Mouse (Mus musculus) layer of hippocampus, postnatal 36 days (tissue): Measurements from ENCODE around the gene Prr12. TPM values are rescaled to one million over a fixed set of nuclear protein-coding genes. Genes with fewer than 3 reads are reported as not detected.
A peak's percentile ranks its signal among the peaks of the same experiment; 100 is the strongest.

Source experiments
- DNase-seq, 2 experiments: peaks; one replicate each; pipeline ENCODE4 v3.0.0; 2022
- total RNA-seq, 2 experiments: library from RNA; stranded (reverse); gene quantifications; 2 replicates each; pipeline ENCODE4 v1.2.3; 2021

Gene Prr12
- total RNA-seq, 2 experiments from 2014 or later, result 74.3 to 75.3 TPM

DNA sequence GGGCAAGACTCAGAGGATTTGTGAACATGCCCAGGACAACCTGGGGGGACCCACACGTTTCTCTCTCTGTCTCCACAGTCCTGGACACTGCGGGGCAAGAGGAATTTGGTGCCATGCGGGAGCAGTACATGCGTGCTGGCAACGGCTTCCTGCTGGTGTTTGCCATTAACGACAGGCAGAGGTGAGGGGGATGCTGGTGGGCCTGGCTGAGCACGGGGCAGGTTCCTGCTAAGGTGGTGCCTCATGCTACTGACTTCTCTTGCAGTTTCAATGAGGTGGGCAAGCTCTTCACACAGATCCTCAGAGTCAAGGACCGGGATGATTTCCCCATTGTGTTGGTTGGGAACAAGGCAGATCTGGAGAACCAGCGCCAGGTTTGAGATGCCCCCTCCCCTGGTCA is 32.5 kb downstream of the Prr12 start:
- DNase-seq, result no peak

DNA sequence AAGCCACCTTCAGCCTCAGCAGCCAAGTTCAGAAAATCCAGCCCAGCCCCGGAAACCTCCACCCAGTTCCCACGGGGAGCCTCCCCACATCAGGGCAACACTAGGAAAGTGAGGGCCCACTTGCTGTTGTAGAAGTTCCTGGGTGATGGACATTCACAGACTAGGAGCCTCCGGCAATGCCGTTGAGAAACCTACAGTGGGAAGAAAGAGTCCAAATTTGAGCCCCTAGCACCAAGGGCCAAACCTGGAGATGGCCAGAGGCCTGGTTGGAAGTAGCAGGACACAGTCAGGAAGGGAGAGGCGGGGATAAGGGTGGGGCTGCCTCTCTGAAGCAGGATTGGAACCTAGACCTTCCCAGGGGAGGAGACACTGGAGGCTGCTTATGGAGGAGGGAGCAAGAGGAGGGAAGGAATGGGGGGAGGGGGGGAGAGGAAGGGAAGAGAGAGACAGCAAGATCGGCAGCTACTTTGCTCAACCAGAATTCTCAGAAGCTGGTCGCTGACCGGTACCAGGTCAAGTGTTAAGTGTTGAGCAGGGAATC is 33.6 kb downstream of the Prr12 start:
- no peak for DNase-seq

DNA sequence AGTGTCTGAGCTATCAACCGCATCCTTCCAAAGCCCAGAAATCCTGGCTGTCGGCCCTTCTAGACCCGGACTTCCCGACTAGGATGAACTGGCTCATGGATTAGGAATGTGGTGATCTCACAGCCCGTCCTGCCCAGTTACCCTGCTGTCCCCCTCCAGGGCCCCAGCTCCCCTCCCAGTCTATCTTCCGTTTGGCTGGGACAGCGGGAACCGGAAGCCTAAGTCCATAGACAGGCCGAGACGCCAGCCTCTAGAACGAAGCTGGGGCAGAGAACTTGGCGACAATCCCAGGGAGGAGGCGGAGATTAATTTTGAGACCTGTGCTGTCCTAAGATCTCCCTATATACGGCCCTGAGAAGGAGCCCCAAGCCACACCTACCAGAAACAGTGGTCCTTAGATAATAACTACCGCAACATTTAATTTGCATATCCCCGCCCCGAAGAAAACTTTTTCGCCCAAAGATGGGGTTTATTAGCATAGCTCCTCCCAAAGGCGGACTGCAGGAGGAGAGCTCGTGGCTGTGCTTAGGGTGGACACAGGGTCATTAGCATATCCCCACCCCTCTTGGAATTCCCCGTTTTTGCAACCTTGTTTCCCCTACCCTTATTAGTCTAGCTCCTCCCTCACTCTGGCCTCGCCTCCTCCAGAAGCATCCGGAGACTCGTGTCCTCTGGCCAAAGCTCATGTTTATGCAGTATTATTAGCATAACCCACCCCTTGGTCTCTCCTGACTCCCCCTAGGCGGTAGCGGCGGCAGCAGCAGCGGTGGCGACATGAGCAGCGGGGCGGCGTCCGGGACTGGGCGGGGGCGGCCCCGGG is 35.2 kb downstream of the Prr12 start, which contains the start of gene Rras:
Rras (plus strand) TSS at position 720 of the 820 bp plus-strand sequence.
- peak; percentile 80 to 82 for DNase-seq

DNA sequence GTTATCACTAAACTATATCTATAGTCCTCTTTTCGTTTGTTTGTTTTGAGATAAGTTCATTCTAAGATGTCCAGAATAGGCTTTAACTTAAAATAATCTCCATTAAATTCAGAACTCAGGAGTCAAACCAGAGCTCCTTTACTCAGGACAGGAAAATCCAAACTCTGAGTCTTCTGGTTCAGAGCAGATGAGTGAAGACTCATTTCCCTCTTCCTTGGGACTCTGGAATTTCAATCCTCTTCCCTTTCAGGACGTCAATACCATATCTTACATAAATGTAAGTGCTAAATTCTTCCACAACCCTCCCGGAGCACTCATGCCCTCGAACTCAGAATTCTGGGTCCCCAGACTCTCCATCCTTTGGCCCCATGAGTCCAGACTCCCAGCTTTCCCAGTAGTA is 35.9 kb downstream of the Prr12 start:
- DNase-seq, result no peak

DNA sequence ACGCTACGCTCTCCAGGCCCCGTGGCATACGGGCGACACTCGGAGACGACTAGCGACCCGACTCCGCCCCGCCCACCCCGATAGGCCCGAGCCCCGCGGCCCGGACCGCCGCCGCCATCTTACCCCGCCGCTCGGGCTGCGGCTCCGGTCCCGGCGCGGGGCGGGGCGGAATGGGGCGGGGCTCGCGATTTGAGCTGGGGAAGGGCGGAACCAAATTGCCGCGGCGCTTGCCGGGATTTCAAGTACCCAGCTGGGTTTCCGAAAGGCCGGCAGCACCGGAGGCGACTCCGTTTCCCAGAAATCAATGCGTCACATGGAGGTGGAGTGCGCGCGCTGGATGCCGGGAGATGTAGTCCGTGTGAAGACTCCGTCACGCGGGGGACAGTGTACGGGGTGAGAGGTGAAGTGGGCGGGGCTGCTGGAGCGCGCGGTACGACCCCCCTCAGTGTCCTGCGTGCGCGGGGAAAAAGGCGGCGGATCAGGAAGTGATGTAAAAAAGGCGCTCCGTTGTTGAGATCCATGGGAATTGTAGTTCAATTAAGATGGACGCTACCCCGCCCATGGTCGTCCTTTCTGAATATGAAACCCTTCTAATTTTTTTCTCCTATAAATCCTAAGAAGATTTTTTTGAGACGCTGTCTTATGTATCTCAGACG is 36.6 kb downstream of the Prr12 start, which contains the start of gene Scaf1:
Scaf1 (minus strand) TSS at position 407 of the 656 bp plus-strand sequence.
- peak; percentile 99 to 100 for DNase-seq

DNA sequence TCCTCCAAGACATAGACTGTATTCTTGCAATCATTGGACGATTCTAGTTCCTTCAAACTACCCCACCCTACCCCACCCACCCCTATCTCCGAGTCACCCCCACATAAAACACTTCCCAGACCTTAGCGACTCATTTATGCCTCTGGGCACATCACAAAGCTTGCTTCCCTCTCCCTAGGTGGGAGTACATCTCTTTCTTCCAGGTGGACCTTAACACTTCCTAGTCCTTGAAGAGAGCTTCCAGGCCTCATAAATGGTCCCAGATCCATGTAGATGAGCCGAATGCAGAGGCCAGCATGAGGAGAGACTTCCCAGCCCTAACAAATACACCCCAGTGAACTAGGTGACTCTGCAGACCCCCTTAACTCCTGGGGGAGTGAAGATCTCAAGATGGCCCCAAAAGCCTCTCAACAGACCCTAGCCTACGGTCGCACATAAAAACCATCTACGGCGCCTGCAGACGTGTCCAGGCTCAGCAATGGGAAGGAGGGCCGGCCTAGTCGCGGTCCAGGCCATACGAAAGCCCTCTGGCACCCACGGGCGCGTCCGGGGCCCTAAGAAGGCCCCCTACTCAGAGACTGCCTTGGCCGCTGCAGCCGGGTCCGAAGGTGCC is 37.2 kb downstream of the Prr12 start:
- no peak for DNase-seq

DNA sequence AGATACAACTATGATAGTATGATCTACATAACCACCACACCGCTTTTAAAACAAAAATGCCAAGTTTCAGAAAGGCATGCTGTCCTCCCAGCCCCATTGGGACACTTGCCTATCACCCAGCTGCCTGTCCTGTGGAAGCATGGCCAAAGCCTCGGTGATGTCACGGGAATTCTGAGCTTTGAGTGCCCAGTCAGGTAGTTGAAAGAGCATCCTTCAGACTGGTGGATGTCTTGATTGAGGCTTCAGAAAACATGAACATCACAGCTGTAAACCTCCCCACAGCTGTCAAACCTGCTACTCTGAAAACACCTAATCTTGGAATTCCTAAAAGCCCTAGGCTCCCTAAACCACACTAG is 38.6 kb downstream of the Prr12 start:
- no peak for DNase-seq

DNA sequence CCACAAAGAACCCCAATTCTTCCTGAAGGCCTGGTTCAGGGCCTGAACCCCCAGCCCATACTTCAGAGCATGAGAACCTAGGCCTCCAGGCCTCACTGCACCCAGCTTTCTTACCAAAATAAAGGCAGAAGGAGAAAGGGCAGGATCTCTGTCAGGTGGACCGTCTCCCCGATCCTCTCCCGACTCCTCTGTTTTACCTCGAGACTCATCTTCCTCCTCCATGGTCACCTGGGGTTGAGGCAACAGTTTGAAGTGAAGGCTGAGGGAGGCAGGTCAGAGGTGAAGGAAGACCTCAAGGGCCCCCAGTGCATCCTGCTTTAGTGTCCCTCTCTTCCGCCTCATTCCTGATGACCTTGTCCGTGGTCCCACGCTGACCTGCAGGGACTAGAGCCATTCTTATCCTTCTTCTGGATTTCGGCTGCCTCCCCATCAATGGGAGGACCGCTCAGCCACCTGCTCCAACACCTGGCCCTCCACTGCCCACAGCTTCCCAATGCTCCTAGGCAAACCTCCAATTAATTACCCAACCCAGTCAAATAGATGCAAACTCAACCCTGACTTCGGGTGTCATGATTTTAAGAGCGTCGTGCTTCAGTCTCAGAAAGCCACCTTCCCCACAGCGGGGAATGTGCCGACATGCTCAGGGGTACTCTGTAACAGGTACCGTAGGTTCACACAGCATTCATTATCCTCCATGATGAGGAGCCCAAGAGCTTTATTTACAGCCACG is 39.1 kb downstream of the Prr12 start:
- DNase-seq, result no peak

DNA sequence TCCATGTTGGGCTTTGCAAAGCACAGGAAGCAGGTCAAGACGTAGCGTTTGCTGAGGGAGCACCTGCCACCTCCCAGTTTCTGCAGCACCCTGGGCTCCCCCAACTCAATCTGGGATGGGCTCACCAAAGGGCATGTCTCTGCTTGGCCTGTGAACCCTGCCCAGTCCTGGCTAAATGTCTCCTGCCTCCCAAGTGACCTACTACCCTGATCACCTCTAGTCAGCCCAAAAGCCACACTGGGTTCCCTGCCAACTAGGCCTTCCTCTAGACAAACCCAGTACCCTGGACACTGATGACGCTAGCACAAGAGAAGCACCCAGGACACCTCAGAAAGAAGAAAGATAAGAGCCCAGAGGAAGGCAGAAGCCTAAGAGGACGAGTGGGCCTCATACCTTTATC is 39.9 kb downstream of the Prr12 start:
- DNase-seq, result no peak

DNA sequence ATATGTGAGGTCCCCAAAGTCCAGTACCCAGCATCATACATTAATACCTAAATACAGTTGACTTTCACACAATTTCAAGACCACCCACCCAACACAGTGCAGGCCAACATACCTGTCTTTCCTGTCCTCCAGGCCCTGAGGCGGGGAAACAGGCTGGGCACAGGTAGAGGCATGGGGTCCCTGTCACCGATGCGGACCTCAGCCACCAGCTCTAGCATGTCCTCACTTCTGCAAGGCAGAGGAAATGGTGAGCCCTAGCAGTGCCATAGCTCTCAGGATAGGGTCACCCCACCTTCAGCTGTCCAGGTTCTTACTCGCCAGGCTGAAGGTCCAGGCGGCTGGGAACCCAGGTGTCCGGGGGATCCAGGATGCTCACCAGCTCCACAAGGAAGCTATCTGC is 40.7 kb downstream of the Prr12 start:
- no peak for DNase-seq

DNA sequence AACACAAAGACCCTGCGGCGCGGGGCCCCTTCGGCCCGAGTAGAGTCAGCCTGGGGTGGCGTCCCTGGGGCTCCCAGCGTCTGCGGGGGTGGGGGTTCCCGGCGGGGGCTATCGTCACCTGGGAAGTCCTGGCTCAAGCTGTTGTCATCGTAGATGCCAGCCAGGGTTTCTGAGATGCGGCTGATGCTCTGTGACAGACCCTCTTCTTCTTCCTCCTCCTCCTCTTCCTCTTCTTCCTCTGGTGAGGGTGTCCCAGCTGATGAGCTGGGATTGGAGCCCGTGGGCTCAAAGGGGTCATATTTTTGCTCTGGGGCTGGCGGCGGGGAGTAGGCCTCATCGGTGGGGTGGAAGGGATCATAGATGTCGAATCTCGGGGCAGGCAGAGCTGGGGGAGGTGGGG is 44.3 kb downstream of the Prr12 start:
- DNase-seq, result no peak

DNA sequence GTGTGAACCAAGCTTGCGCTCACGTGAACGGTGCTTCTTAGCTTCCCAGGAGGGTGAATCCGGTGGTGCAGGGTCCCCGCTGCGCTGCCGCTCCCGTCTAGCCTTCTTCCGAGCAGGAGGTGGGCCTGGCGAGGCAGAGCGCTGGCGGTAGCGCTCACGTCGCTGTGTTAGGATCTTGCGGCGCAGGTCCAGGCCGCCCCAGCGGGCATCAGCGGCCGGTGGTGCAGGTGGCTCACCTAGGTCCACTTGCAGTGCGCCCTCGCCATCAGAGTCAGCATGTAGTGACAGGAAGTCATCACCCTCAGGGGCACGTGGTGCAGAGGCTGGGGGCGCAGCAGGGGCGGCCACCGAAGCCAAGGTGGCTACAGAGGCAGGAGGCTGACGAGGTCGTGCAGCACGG is 44.8 kb downstream of the Prr12 start:
- no peak for DNase-seq

DNA sequence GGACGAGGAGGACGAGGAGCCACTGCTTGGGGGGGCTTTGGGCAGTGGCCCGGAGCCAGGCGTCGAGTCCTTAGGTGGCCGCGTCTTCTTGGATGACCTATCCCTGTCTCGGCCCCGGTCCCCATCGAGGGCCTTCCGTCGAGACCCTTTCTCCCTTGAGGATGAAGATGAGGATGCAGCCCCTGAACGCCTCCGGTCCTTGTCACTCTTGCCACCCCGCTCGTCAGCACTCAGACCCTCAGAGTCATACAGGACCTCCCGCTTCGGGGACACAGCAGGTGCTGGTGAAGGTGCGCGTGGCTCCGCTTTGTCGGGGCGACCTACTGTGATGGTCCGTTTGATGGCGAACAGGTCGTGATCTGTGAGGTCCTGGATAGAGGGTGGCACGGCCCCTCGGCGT is 45.5 kb downstream of the Prr12 start:
- no peak for DNase-seq

DNA sequence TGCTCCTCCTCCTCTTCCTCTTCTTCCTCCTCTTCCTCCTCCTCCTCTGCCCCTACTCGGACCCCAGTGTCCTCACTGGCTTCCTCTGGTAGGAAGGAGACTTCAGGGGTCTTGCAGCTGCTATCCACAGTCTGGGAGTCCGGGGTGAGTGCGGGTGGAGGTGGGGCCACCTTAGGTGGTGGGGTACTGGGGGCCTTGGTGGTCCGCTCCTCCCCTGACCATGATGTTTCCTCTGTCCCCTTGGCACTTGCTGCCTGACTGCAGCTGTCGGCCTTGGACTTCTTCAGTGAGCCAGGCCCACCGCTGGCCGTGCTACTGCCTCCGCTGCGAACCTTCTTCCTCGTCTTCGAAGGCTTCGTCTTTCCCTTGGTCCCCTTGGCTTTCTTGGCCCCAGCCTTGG is 46.2 kb downstream of the Prr12 start:
- no peak for DNase-seq

DNA sequence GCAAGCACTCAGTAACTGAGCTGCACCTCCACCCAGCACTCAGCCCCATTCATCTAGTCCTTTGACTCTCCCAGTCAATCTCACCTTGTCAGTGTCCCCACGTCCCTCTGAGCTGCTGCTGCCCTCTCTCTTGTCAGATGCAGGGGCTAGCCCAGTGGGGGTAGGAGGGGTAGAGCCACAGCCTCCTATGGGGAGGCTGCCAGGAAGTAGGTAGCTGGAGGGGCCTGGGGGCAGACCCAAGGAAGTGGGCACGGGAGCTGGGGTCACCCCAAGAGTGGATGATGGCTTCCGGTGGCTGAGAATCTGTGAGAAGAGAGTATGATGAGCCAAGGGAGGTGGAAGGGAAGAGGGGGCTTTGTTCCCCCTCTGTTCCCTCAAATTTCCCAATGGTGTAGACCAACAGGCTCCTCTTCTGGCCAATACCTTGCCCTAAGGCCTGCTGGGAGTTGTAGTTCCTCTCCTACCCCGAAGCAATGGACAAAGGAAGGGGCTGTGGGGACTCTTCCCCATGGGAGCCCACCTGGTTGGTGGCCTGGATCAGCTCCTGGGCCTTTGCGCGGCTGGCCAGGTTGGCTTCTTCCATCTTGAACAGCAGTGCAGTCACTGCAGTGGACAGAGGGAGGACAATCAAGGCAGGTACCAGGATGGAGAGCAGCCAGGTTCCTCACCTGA is 47.2 kb downstream of the Prr12 start:
- no peak for DNase-seq

DNA sequence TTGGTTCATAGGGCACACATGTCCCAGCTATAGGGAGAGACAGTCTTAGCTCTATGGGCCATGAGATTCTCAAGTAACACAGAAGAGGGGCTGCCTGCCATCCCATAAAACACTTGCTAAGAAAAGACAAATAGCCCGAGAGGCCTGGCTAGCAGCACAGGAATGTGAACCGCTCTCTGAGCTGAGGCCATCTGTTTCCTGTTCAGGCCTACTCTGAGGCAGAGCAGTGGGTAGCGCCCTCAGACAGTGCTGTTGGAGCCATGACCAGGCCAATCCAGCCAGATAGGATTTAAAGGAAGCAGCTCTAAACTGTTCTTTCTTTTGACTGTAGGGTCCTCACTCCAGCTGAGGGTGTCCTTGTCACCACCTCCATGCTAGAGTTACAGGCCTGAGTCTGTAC is 48.1 kb downstream of the Prr12 start:
- no peak for DNase-seq

DNA sequence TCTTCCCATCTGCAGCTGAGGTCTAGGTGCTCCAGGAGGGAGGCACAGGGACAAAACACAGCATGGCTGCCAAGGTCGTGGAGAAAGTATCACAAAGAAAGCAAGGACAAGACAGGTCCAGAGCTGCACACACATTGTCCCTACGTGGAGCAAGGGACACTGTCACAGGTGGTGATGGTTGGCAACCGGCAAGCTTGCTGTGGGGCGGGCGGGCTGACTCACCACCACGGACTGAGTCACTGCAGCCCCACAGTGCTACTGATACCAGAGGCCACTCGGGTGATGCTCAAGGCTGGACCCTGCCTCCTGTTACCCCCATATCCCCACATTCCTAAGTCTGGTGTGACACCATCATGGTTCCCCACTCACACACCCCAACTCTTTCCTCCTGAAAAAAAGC is 50.2 kb downstream of the Prr12 start:
- DNase-seq, result no peak

DNA sequence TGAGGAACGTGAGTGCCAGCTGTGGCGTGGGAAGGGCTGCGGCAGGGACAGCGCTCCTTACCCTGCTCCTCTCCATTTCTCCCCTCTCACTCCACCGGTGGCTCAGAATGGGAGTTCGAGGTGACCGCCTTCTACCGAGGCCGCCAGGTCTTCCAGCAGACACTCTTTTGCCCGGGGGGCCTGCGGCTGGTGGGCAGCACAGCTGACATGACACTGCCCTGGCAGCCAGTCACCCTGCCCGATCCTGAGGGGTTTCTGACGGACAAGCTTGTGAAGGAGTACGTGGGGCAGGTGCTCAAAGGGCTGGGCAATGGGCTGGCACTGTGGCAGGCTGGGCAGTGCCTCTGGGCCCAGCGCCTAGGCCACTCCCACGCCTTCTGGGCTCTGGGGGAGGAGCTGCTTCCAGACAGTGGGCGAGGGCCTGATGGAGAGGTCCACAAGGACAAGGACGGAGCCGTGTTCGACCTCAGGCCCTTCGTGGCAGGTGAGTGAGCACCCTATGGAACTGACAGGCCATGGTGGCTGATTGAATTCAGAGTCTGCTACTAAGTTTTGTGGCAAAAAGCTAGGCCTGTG is 52.1 kb downstream of the Prr12 start:
- DNase-seq, result no peak

DNA sequence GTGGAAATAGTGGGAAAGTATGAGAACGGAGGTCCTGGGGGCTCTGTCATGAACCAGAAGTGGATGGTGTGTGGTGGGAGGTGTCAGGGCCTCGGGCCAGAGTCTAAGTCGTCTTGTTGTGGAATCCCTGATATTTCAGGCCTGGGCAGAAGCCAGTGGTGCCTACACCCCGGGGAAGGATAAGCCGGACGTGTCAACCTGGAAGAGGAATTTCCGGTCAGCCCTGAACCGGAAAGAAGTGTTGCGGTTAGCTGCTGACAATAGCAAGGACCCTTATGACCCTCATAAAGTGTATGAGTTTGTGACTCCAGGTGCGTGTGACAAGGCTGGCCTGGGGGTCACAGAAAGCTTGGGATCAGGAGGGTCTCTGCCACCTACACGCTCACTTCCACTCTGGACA is 52.9 kb downstream of the Prr12 start:
- DNase-seq, result no peak

DNA sequence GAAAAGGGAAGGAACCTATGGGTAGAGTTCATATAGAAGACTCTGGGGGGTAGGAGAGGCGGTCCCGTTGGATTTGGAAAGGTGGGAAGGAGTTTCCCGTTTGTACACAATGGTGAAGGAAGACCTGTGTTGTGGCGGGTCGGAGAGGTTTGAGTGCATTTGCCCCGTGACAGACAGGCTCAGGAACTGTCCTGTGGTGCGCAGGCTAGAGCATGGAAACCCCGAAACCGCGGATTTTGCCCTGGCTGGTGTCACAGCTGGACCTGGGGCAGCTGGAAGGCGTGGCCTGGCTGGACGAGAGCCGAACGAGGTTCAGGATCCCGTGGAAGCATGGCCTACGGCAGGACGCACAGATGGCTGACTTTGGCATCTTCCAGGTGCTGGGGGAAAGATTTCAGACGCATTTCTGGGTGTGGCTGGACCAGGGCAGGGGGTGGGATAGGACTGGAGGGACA is 54.2 kb downstream of the Prr12 start, which contains the start of gene Bcl2l12:
Bcl2l12 (minus strand) TSS at position 212 of the 455 bp plus-strand sequence.
- no peak for DNase-seq

DNA sequence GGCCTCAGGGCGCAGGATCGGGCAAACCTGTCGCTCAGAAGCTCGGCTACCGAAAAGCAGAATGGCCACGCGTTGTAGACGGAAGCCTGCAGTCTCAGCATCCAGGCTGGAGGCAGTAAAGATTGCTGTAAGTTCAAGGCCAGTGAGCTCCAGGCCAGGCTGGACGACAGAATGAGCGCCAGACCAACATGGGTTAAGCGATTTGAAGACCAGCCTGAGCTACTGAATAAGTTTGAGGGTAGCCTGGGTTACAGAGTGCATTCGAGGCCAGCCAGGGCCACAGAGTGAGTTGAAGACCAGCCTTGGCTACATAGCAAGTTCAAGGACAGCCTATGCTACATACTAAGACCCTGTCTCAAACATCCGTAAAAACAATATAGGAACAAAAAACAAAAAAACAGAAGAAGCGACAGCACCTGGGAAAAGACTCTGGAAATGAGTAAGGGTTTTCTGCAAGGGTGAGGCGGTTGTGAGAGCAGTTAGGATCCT is 54.7 kb downstream of the Prr12 start:
- DNase-seq, result no peak
